Mouse (Mus musculus) myocyte (in vitro differentiated cells): ENCODE results near the gene Ednrb. TPM values are rescaled to one million over a fixed set of nuclear protein-coding genes. Genes with fewer than 3 reads are reported as not detected.

Experiments used
- H3K27me3 ChIP-seq: one replicate; pipeline ENCODE4 v1.6.1; 2011; ENCODE audit not compliant: control insufficient read depth, insufficient read depth, insufficient read length
- H3K36me3 ChIP-seq: one replicate; pipeline ENCODE4 v1.6.1; 2011; ENCODE audit not compliant: control insufficient read depth, insufficient read depth
- H3K4me2 ChIP-seq: one replicate; pipeline ENCODE4 v1.6.1; 2011; ENCODE audit warnings: low read depth, control low read depth
- H3K4me3 ChIP-seq: one replicate; pipeline ENCODE4 v1.5.1; 2011; ENCODE audit warnings: mild to moderate bottlenecking, control low read depth, moderate library complexity
- H3K79me2 ChIP-seq: one replicate; pipeline ENCODE4 v1.6.1; 2011; ENCODE audit not compliant: control insufficient read depth, insufficient read depth
- H3ac ChIP-seq: one replicate; pipeline ENCODE4 v1.6.1; 2011; ENCODE audit not compliant: control insufficient read depth, insufficient read length
- CEBPB ChIP-seq: IDR thresholded peaks from 2 replicates; pipeline ENCODE4 v1.6.1; 2011; ENCODE audit warnings: mild to moderate bottlenecking, moderate library complexity; ENCODE audit not compliant: poor library complexity, insufficient read depth, severe bottlenecking
- E2F4 ChIP-seq: IDR thresholded peaks from one replicate; pipeline ENCODE4 v1.6.1; 2011; ENCODE audit warnings: mild to moderate bottlenecking, control low read depth, moderate library complexity; ENCODE audit not compliant: insufficient read depth
- MAX ChIP-seq: IDR thresholded peaks from one replicate; pipeline ENCODE4 v1.6.1; 2011; ENCODE audit warnings: low read depth, mild to moderate bottlenecking, control low read depth
- MYOD1 ChIP-seq, 3 experiments: IDR thresholded peaks; one replicate each; pipeline ENCODE4 v1.6.1; 2011; ENCODE audit warnings: control low read depth in 2 of 3, low read depth in 2 of 3, mild to moderate bottlenecking in 2 of 3, moderate library complexity in 1 of 3; ENCODE audit not compliant: insufficient read length in 2 of 3, control insufficient read depth in 1 of 3
- MYOG ChIP-seq, 3 experiments: IDR thresholded peaks; one replicate each; pipeline ENCODE4 v1.6.1; 2011; ENCODE audit warnings: control low read depth in 2 of 3, low read depth in 2 of 3, mild to moderate bottlenecking in 2 of 3; ENCODE audit not compliant: insufficient read length in 2 of 3, control insufficient read depth in 1 of 3, insufficient read depth in 1 of 3
- POLR2A ChIP-seq: IDR thresholded peaks from one replicate; pipeline ENCODE4 v1.6.1; 2011; ENCODE audit warnings: low read depth, mild to moderate bottlenecking, control low read depth, moderate library complexity; ENCODE audit not compliant: insufficient read length
- POLR2AphosphoS2 ChIP-seq: IDR thresholded peaks from one replicate; pipeline ENCODE4 v1.6.1; 2011; ENCODE audit warnings: low read depth, control low read depth; ENCODE audit not compliant: insufficient read length
- REST ChIP-seq: IDR thresholded peaks from one replicate; pipeline ENCODE4 v1.6.1; 2011; ENCODE audit warnings: mild to moderate bottlenecking, control low read depth, moderate library complexity; ENCODE audit not compliant: insufficient read depth, insufficient read length
- SRF ChIP-seq: IDR thresholded peaks from one replicate; pipeline ENCODE4 v1.6.1; 2011; ENCODE audit warnings: low read depth; ENCODE audit not compliant: control insufficient read depth, insufficient read length
- TCF12 ChIP-seq: IDR thresholded peaks from one replicate; pipeline ENCODE4 v1.6.1; 2011; ENCODE audit warnings: mild to moderate bottlenecking, control low read depth; ENCODE audit not compliant: poor library complexity, insufficient read depth, severe bottlenecking
- TCF3 ChIP-seq: IDR thresholded peaks from one replicate; pipeline ENCODE4 v1.6.1; 2011; ENCODE audit warnings: low read depth, control low read depth; ENCODE audit not compliant: insufficient read length
- USF1 ChIP-seq: IDR thresholded peaks from one replicate; pipeline ENCODE4 v1.6.1; 2011; ENCODE audit warnings: low read depth, mild to moderate bottlenecking, control low read depth, moderate library complexity
- polyA plus RNA-seq: library from polyadenylated mRNA; unstranded; fragments of >200 nt; fragmentation: generic; extraction: Trizol; gene quantifications from one replicate; pipeline ENCODE4 v1.2.1, GENCODE M21; 2012; ENCODE audit warnings: missing spikeins

The Ednrb gene
- polyA plus RNA-seq, 1 experiment = not detected

- TF ChIP-seq E2F4 (no peak), POLR2AphosphoS2 (no peak), POLR2A (no peak), REST (no peak), USF1 (no peak), TCF12 (no peak), TCF3 (no peak), MYOG (IDR thresholded peaks at IDR 0.05; ENCODE audit: control insufficient read depth in 1 of 3, insufficient read depth in 1 of 3, insufficient read length in 2 of 3, low read depth in 2 of 3) (no peak), MAX (no peak), MYOD1 (IDR thresholded peaks at IDR 0.05; ENCODE audit: control insufficient read depth in 1 of 3, insufficient read length in 2 of 3, low read depth in 2 of 3) (no peak)
- no peaks in the 10 kb centered on the region for H3K36me3 ChIP-seq
- no peaks in the 10 kb centered on the region for H3K79me2 ChIP-seq
- H3ac ChIP-seq = no peak overlapping the region
- H3K4me2 ChIP-seq = no peak overlapping the region
- no peaks in the 10 kb centered on the region for H3K27me3 ChIP-seq
- H3K4me3 ChIP-seq = no peak overlapping the region
Measured at GRCm38 (mm10) chr14:103816637-103817308, 27.4 kb downstream of the Ednrb start.

GRCm38 (mm10) chr14:103815542-103815941, 28.7 kb downstream of the Ednrb start:
- H3K4me3 ChIP-seq = no peak overlapping the region

GRCm38 (mm10) chr14:103814015-103814691, 30.0 kb downstream of the Ednrb start:
- no peak overlapping the region for H3K4me3 ChIP-seq
- H3K27me3 ChIP-seq = no peaks in the 10 kb centered on the region
- H3K36me3 ChIP-seq = no peaks in the 10 kb centered on the region
- no peak overlapping the region for H3K4me2 ChIP-seq
- H3ac ChIP-seq = no peak overlapping the region
- TF ChIP-seq MYOD1 (IDR thresholded peaks at IDR 0.05; ENCODE audit: control insufficient read depth in 1 of 3, insufficient read length in 2 of 3, low read depth in 2 of 3) (no peak), CEBPB (no peak), SRF (no peak), MAX (no peak), TCF3 (no peak), TCF12 (no peak), REST (no peak), USF1 (no peak), POLR2AphosphoS2 (no peak), E2F4 (no peak), MYOG (IDR thresholded peaks at IDR 0.05; ENCODE audit: control insufficient read depth in 1 of 3, insufficient read depth in 1 of 3, insufficient read length in 2 of 3, low read depth in 2 of 3) (no peak), POLR2A (no peak)
- H3K79me2 ChIP-seq = no peaks in the 10 kb centered on the region

More at GRCm38 (mm10) chr14:103815542-103815941, 28.7 kb downstream of the Ednrb start:
- TF ChIP-seq REST (no peak), MAX (no peak), E2F4 (no peak), MYOD1 (IDR thresholded peaks at IDR 0.05; ENCODE audit: control insufficient read depth in 1 of 3, insufficient read length in 2 of 3, low read depth in 2 of 3) (no peak), POLR2A (no peak), MYOG (IDR thresholded peaks at IDR 0.05; ENCODE audit: control insufficient read depth in 1 of 3, insufficient read depth in 1 of 3, insufficient read length in 2 of 3, low read depth in 2 of 3) (no peak), SRF (no peak), USF1 (no peak), CEBPB (no peak), POLR2AphosphoS2 (no peak), TCF3 (no peak), TCF12 (no peak)
- Histone ChIP-seq H3K4me2 (peak overlapping the region; percentile 50), H3K79me2 (no peaks in the 10 kb centered on the region), H3K36me3 (no peaks in the 10 kb centered on the region), H3ac (no peak overlapping the region), H3K27me3 (no peaks in the 10 kb centered on the region)

- no peaks in the 10 kb centered on the region for H3K27me3 ChIP-seq
- H3K36me3 ChIP-seq = no peaks in the 10 kb centered on the region
- no peak overlapping the region for H3ac ChIP-seq
- TF ChIP-seq POLR2AphosphoS2 = no peak
- no peak for TF ChIP-seq MAX
- TF ChIP-seq MYOG (IDR thresholded peaks at IDR 0.05; ENCODE audit: control insufficient read depth in 1 of 3, insufficient read depth in 1 of 3, insufficient read length in 2 of 3, low read depth in 2 of 3) = no peak
- no peak for TF ChIP-seq SRF
- TF ChIP-seq TCF12 = no peak
- H3K4me3 ChIP-seq = no peak overlapping the region
- no peaks in the 10 kb centered on the region for H3K79me2 ChIP-seq
- H3K4me2 ChIP-seq = no peak overlapping the region
Measured at GRCm38 (mm10) chr14:103813246-103813645, 31.0 kb downstream of the Ednrb start.

GRCm38 (mm10) chr14:103811291-103811690, 32.9 kb downstream of the Ednrb start:
- H3K4me3 ChIP-seq = no peak overlapping the region
- no peaks in the 10 kb centered on the region for H3K79me2 ChIP-seq
- TF ChIP-seq MYOD1 (IDR thresholded peaks at IDR 0.05; ENCODE audit: control insufficient read depth in 1 of 3, insufficient read length in 2 of 3, low read depth in 2 of 3) = no peak
- TF ChIP-seq CEBPB = no peak
- no peak for TF ChIP-seq TCF3
- no peak for TF ChIP-seq SRF
- no peak for TF ChIP-seq MAX
- TF ChIP-seq USF1 = no peak
- TF ChIP-seq E2F4 = no peak
- no peak for TF ChIP-seq POLR2A
- TF ChIP-seq REST = no peak
- TF ChIP-seq TCF12 = no peak
- no peak for TF ChIP-seq MYOG (IDR thresholded peaks at IDR 0.05; ENCODE audit: control insufficient read depth in 1 of 3, insufficient read depth in 1 of 3, insufficient read length in 2 of 3, low read depth in 2 of 3)
- TF ChIP-seq POLR2AphosphoS2 = no peak
- no peaks in the 10 kb centered on the region for H3K27me3 ChIP-seq
- H3K4me2 ChIP-seq = no peak overlapping the region
- H3ac ChIP-seq = no peak overlapping the region
- no peaks in the 10 kb centered on the region for H3K36me3 ChIP-seq
